Mouse (Mus musculus): ENCODE measurements around the gene Rpl10l. TPM values are rescaled to one million over a fixed set of nuclear protein-coding genes. Genes with fewer than 3 reads are reported as not detected.

The Rpl10l gene
- not detected for total RNA-seq (2021)

DNA sequence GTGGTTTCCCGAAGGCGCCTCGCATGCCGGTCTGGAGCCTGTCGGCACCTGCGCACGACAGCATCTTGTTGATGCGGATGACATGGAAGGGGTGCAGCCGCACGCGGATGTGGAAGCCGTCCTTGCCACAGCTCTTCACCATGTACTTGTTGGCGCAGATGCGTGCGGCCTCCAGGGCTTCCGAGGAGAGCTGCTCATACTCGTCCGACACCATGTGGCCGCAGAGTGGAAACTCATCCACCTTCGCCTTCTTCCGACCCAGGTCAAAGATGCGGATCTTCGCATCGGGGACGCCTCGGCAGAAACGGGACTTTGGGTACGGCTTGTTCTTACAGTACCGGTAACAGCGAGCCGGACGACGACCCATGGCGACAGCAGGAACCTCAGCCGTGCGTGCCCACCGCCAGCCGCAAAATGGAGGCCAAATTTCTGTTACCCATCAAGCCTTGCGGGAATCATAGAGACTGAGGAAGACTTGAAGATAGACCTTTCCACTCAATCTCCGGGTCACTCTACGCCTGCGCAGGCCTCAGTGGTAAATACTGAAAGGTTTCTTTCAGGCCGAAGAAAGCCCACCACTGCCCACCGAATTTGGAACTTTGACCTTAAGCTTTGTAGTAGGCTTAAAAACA lies at the start of gene Rpl10l:
TSS of gene Rpl10l (minus strand) at position 411 of the 632 bp plus-strand sequence.
- DNase-seq = no peak
- intact Hi-C loops (cut with DNase I) = no loop called here

DNA sequence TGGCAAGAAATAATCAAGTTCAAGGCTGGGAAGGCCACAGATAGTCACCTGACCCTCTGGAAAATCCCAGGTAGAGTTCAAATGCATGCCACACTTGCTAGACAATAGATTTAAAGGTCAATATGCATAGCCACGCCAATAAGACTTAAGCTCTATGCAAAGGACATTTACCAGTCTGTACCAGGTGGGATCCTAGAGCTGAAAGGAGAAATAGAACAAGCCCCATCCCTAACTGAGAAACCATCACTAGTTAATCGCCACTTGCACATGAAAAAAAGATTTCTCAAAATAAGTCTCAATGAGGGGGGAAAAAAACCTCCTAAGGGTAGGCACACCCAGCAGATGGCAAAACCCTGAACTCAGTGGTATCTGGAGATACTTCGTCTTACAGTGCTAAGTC lies 8.3 kb downstream of the Rpl10l start:
- DNase-seq = no peak
- intact Hi-C loops (cut with DNase I) = no loop called here

- intact Hi-C loops (cut with DNase I) = no loop called here
- no peak for DNase-seq
Measured at GRCm38 (mm10) chr12:66245461-66246099, 38.6 kb downstream of the Rpl10l start.

DNA sequence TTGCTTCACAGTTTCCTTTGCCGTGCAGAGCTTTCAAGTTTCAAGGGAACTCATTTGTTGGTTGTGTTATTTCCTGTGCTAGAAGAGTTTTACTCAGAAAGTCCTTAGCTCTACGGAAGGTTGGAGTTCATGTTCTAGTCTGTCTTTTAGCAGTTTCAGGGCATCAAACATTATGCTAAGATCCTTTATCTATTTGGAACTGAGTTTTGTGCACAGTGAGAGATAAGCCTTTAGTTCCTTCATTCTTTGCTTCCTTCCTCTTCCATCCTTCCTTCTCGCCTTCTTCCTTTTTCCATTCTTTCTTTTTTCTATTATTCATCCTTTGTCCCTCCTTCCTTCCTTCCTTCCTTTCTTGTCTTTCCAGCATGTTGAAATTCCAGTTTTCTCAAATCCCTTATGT lies 50.0 kb downstream of the Rpl10l start:
- intact Hi-C loops (cut with DNase I) = no loop called here
- DNase-seq = no peak

Data from heart, postnatal 36 days (tissue).